Mouse (Mus musculus) kidney, postnatal 0 days (tissue): ENCODE data around the gene Galnt3. TPM values are rescaled to one million over a fixed set of nuclear protein-coding genes. Genes with fewer than 3 reads are reported as not detected.
A peak's percentile ranks its signal among the peaks of the same experiment; 100 is the strongest.

ENCODE experiments used
- ATAC-seq: fragments of 200-750 bp; cut with Nextera tagmentation; replicated peaks from 2 replicates; pipeline ENCODE4 v1.8.0; 2017; ENCODE audit warnings: low read depth, moderate number of reproducible peaks, moderate TSS enrichment, moderate library complexity; ENCODE audit not compliant: low FRiP score
- DNase-seq: peaks from one replicate; pipeline ENCODE4 v3.0.0-alpha.2; 2016; ENCODE audit warnings: low spot score
- H3K27ac ChIP-seq: fragments of 300-500 bp; sonication (generic); 2 replicates; pipeline ENCODE4 v1.5.1; 2014; ENCODE audit warnings: mild to moderate bottlenecking
- H3K27me3 ChIP-seq: fragments of 300-500 bp; sonication (generic); 2 replicates; pipeline ENCODE4 v1.6.1; 2014; ENCODE audit warnings: low read length, mixed read lengths; ENCODE audit not compliant: insufficient read depth
- H3K36me3 ChIP-seq: fragments of 300-500 bp; sonication (generic); 2 replicates; pipeline ENCODE4 v1.6.1; 2014; ENCODE audit warnings: low read length, mixed read lengths; ENCODE audit not compliant: insufficient read depth
- H3K4me1 ChIP-seq: fragments of 300-500 bp; sonication (generic); replicated peaks from 2 replicates; pipeline ENCODE4 v1.6.1; 2014; ENCODE audit warnings: antibody characterized with exemption, low read length, mixed read lengths; ENCODE audit not compliant: insufficient read depth
- H3K4me2 ChIP-seq: fragments of 300-500 bp; sonication (generic); 2 replicates; pipeline ENCODE4 v1.6.1; 2014; ENCODE audit warnings: mild to moderate bottlenecking, low read length, moderate library complexity, mixed read lengths
- H3K4me3 ChIP-seq: fragments of 300-500 bp; sonication (generic); replicated peaks from 2 replicates; pipeline ENCODE4 v1.5.1; 2014; ENCODE audit warnings: low read depth, low read length
- H3K9ac ChIP-seq: fragments of 300-500 bp; sonication (generic); 2 replicates; pipeline ENCODE4 v1.6.1; 2014; ENCODE audit warnings: low read depth, low read length
- H3K9me3 ChIP-seq: fragments of 300-500 bp; sonication (generic); replicated peaks from 2 replicates; pipeline ENCODE4 v1.6.1; 2016; ENCODE audit warnings: low read length, inconsistent platforms, mixed read lengths
- CTCF ChIP-seq: IDR thresholded peaks from 2 replicates; pipeline ENCODE4 v1.5.1; 2016; ENCODE audit warnings: antibody characterized with exemption, low read depth, mild to moderate bottlenecking, moderate library complexity
- WGBS: fragments of 180-500 bp; shearing (Covaris S2); extraction: QIAGEN DNeasy Blood & Tissue Kit; methylation state at CpG from one replicate; pipeline ENCODE4 v1.1.7; 2014; 5-methylcytosine and 5-hydroxymethylcytosine counted together
- polyA plus RNA-seq: library from polyadenylated mRNA; unstranded; fragments of >200 nt; fragmentation: Nextera tagmentation; extraction: Ambion mirVana; gene quantifications from 2 replicates; pipeline ENCODE4 v1.2.1, GENCODE M21; 2015

Gene Galnt3
- polyA plus RNA-seq, 1 experiment from 2014 or later: 15.3 TPM

DNA sequence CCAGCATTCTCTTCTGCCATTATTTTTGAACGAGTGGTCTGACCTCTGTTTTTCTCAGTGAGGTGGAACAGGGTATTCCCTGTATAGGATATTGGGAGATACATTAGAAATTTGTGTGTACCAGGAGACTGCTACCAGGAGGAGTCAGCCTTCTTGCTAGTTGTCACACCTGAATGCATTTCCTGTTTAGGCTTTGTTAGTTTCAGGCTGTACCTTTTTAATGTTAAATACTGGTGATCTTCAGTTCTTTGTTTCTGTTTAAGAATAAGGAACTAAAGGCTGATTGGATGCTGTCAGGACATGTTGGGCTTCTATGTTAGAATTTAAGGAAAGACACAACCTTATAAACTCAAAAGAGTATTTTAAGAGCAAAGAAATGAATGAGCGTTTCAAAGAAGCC lies 26.6 kb upstream of the Galnt3 start:
- DNase-seq (no peak), ATAC-seq (no peak)
- TF ChIP-seq CTCF: no peak

DNA sequence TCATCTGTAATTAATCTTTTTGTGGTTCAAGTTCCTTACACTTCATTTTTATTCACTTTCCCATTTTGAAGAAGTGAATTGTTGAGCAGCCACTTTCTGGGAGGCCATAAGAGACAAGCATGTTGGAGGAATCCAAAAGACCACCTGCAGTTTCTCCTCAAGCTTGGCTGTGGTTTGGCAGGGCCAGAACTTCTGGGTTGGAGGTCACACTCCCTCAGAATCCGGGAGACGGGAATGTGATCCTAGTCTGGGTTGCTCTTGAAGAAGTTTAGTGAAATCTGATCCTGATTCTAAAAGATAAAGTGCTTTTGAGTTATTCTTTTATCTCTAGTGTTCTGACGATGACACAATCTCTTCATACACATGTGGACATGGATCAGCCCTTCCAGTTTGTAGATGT lies 25.7 kb upstream of the Galnt3 start:
- Histone ChIP-seq H3K9ac (no peak overlapping the region), H3K4me2 (no peak overlapping the region), H3K4me1 (no peaks in the 10 kb centered on the region), H3K27ac (no peak overlapping the region), H3K36me3 (no peaks in the 10 kb centered on the region), H3K9me3 (no peaks in the 10 kb centered on the region), H3K27me3 (no peaks in the 10 kb centered on the region), H3K4me3 (no peak overlapping the region)
- 24% methylated on average over 3 of the region's 3 CpGs for WGBS
- peak; percentile 68 for DNase-seq
- TF ChIP-seq CTCF: no peak
- ATAC-seq: no peak

More for the DNA sequence above, 26.6 kb upstream of the Galnt3 start:
- Histone ChIP-seq H3K27me3 (no peaks in the 10 kb centered on the region), H3K9me3 (no peaks in the 10 kb centered on the region), H3K4me3 (no peak overlapping the region), H3K36me3 (no peaks in the 10 kb centered on the region), H3K4me2 (no peak overlapping the region), H3K9ac (no peak overlapping the region), H3K4me1 (no peaks in the 10 kb centered on the region), H3K27ac (no peak overlapping the region)
- WGBS: 54% methylated on average over 2 of the region's 2 CpGs

DNA sequence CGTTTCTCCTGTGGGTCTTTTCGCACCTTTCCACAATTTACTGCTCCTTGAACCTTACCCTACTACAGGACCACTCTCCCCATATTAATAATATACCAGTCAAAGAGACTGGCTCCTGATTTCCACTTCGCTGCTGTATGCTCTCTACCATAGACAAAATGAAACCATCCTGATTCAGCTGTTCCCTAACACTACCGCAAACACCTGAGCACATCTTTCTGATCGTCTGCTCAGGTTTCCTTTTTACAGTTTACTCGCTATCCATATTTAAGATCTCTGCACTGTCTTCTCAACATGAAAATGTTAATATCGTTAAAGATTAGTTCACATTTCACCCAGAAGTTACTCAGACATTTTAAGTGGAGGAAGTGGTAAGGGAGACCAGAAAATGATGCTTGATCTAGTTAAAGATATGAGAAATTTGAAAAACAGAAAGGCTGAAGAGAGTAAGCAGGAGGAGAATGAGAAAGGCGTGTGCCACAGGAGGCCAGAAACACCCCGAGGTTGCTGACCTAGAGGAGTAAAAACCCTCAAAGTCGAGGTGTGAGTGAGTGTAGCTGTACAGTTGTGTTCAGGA lies 23.9 kb upstream of the Galnt3 start:
- WGBS: 71% methylated on average over 10 of the region's 10 CpGs
- Histone ChIP-seq H3K9ac (no peak overlapping the region), H3K36me3 (no peaks in the 10 kb centered on the region), H3K9me3 (no peaks in the 10 kb centered on the region), H3K4me1 (no peaks in the 10 kb centered on the region), H3K27me3 (no peaks in the 10 kb centered on the region), H3K4me3 (no peak overlapping the region), H3K27ac (no peak overlapping the region), H3K4me2 (no peak overlapping the region)
- no peak for TF ChIP-seq CTCF
- DNase-seq (no peak), ATAC-seq (no peak)

DNA sequence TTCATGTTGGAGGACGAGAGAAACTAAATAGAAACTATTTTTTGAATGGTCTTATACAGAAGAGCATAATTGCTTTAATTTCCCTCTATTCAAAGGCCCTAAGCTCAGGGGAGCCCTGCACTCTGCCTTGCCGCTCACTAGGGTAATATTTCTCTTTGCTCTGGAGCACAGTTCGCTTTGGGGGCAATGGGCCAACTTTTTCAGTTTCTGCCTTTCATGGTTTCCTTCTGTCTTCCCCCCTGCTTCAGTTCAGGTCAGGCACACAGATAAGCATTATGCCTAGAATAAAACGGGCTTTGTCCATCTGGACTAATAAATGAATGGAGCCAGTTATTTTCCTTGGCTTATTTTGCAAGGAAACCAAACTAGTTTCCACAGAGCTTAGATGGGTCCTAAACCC lies 21.7 kb upstream of the Galnt3 start:
- Histone ChIP-seq H3K9ac (no peak overlapping the region), H3K36me3 (no peaks in the 10 kb centered on the region), H3K4me1 (no peaks in the 10 kb centered on the region), H3K27me3 (no peaks in the 10 kb centered on the region), H3K4me3 (no peak overlapping the region), H3K4me2 (no peak overlapping the region), H3K27ac (peak overlapping the region; percentile 66; the same call in 1 of the 2 replicates), H3K9me3 (no peaks in the 10 kb centered on the region)
- 50% methylated on average over 4 of the region's 4 CpGs for WGBS
- ATAC-seq (no peak; the same call in 1 of the 2 replicates), DNase-seq (peak; percentile 82)
- TF ChIP-seq CTCF: no peak

DNA sequence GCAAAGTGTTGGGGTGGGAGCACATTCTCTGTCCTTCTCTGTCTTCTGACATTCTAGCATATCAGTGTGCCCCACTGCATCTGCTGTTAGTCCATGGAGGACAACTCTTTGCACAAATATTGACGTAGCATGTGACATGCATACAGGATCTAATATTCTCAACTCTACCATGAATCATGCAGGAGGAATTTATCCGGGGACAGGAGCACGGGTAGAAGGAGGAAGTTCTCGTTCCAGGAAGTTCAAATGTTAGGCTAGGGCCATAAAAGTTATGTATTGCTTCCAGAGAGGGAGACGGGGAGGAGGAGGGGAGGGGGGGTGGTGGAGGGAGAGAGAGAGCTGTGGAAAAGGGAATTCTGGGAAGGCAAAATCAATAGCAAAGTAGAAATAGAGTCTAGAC lies 20.0 kb upstream of the Galnt3 start:
- no peaks in the 10 kb centered on the region for H3K36me3 ChIP-seq
- no peak overlapping the region for H3K4me3 ChIP-seq
- H3K4me1 ChIP-seq: no peaks in the 10 kb centered on the region
- ATAC-seq (peak; percentile 74), DNase-seq (peak; percentile 91)
- H3K9me3 ChIP-seq: no peaks in the 10 kb centered on the region
- peak overlapping the region; percentile 57 for H3K27ac ChIP-seq
- no peak overlapping the region for H3K4me2 ChIP-seq
- TF ChIP-seq CTCF: no peak
- H3K9ac ChIP-seq: no peak overlapping the region
- H3K27me3 ChIP-seq: no peaks in the 10 kb centered on the region
- 10% methylated on average over 5 of the region's 5 CpGs for WGBS

DNA sequence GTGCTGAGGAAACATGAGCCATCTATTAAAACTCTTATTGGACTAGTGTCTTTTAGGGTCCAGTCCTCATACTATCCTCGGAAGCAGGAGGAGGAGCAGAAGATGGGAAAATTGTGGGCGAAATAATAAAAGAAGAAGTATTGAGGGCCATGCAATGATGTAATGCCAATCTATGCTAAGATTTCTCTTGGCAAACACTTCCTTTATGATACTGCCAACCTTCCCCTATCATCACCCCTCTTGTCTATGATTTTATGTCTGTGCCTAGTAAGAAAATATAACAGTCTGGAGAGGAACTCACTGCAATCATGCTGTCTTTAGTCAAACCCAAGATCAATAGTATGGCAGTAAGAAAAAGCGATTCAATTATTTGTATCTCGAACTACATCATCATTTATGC lies 18.5 kb upstream of the Galnt3 start:
- Histone ChIP-seq H3K36me3 (no peaks in the 10 kb centered on the region), H3K27me3 (no peaks in the 10 kb centered on the region), H3K9me3 (no peaks in the 10 kb centered on the region), H3K4me3 (no peak overlapping the region), H3K4me2 (no peak overlapping the region), H3K27ac (no peak overlapping the region), H3K4me1 (no peaks in the 10 kb centered on the region), H3K9ac (no peak overlapping the region)
- no peak for ATAC-seq
- TF ChIP-seq CTCF: no peak
- DNase-seq: no peak
- 96% methylated on average over 4 of the region's 4 CpGs for WGBS

DNA sequence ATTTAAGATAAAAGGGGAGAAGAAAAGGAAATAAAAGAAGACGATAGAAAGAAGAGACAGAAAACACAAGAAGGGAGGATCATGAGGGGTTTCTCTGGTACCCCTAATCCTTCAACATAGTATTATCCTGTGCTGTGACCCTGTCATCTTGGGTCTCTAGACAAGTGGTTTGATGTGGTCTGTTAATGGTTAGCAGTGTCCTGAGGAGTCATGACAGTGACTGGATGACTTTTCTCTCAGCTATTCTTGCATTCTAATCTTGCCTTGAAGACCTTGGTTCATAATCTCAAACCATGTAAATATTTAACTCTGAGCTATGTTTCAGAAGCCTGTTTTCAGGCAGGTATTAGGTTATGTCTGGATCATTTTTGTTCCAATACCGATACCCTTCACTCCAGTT lies 17.9 kb upstream of the Galnt3 start:
- Histone ChIP-seq H3K27ac (no peak overlapping the region), H3K4me3 (no peak overlapping the region), H3K4me1 (no peaks in the 10 kb centered on the region), H3K4me2 (no peak overlapping the region), H3K9me3 (no peaks in the 10 kb centered on the region), H3K27me3 (no peaks in the 10 kb centered on the region), H3K9ac (no peak overlapping the region), H3K36me3 (no peaks in the 10 kb centered on the region)
- TF ChIP-seq CTCF: no peak
- ATAC-seq (no peak), DNase-seq (no peak)
- 72% methylated on average over 2 of the region's 2 CpGs for WGBS
